Mouse (Mus musculus): Measurements from ENCODE around the gene Mier2.

- TF ChIP-seq CTCF (IDR thresholded peaks at IDR 0.05; ENCODE audit: borderline replicate concordance, control insufficient read depth, extremely low read depth, insufficient read depth, low read length, poor library complexity) (no peak), POLR2A (IDR thresholded peaks at IDR 0.05; ENCODE audit: control insufficient read depth, extremely low read depth, insufficient read depth, low read length, poor library complexity) (no peak)
Observed at GRCm38 (mm10) chr10:79574796-79575195, 19.8 kb upstream of the Mier2 start.

Measured in thymus, adult 2 months (tissue).